Mouse (Mus musculus) myocyte (in vitro differentiated cells): ENCODE measurements around the gene Trappc10. TPM values are rescaled to one million over a fixed set of nuclear protein-coding genes. Genes with fewer than 3 reads are reported as not detected.

Experiments used
- H3K27me3 ChIP-seq: one replicate; pipeline ENCODE4 v1.6.1; 2011; ENCODE audit not compliant: control insufficient read depth, insufficient read depth, insufficient read length
- H3K36me3 ChIP-seq: one replicate; pipeline ENCODE4 v1.6.1; 2011; ENCODE audit not compliant: control insufficient read depth, insufficient read depth
- H3K4me2 ChIP-seq: one replicate; pipeline ENCODE4 v1.6.1; 2011; ENCODE audit warnings: low read depth, control low read depth
- H3K4me3 ChIP-seq: one replicate; pipeline ENCODE4 v1.5.1; 2011; ENCODE audit warnings: mild to moderate bottlenecking, control low read depth, moderate library complexity
- H3K79me2 ChIP-seq: one replicate; pipeline ENCODE4 v1.6.1; 2011; ENCODE audit not compliant: control insufficient read depth, insufficient read depth
- H3ac ChIP-seq: one replicate; pipeline ENCODE4 v1.6.1; 2011; ENCODE audit not compliant: control insufficient read depth, insufficient read length
- CEBPB ChIP-seq: IDR thresholded peaks from 2 replicates; pipeline ENCODE4 v1.6.1; 2011; ENCODE audit warnings: mild to moderate bottlenecking, moderate library complexity; ENCODE audit not compliant: poor library complexity, insufficient read depth, severe bottlenecking
- E2F4 ChIP-seq: IDR thresholded peaks from one replicate; pipeline ENCODE4 v1.6.1; 2011; ENCODE audit warnings: mild to moderate bottlenecking, control low read depth, moderate library complexity; ENCODE audit not compliant: insufficient read depth
- MAX ChIP-seq: IDR thresholded peaks from one replicate; pipeline ENCODE4 v1.6.1; 2011; ENCODE audit warnings: low read depth, mild to moderate bottlenecking, control low read depth
- MYOD1 ChIP-seq, 3 experiments: IDR thresholded peaks; one replicate each; pipeline ENCODE4 v1.6.1; 2011; ENCODE audit warnings: control low read depth in 2 of 3, low read depth in 2 of 3, mild to moderate bottlenecking in 2 of 3, moderate library complexity in 1 of 3; ENCODE audit not compliant: insufficient read length in 2 of 3, control insufficient read depth in 1 of 3
- MYOG ChIP-seq, 3 experiments: IDR thresholded peaks; one replicate each; pipeline ENCODE4 v1.6.1; 2011; ENCODE audit warnings: control low read depth in 2 of 3, low read depth in 2 of 3, mild to moderate bottlenecking in 2 of 3; ENCODE audit not compliant: insufficient read length in 2 of 3, control insufficient read depth in 1 of 3, insufficient read depth in 1 of 3
- POLR2A ChIP-seq: IDR thresholded peaks from one replicate; pipeline ENCODE4 v1.6.1; 2011; ENCODE audit warnings: low read depth, mild to moderate bottlenecking, control low read depth, moderate library complexity; ENCODE audit not compliant: insufficient read length
- POLR2AphosphoS2 ChIP-seq: IDR thresholded peaks from one replicate; pipeline ENCODE4 v1.6.1; 2011; ENCODE audit warnings: low read depth, control low read depth; ENCODE audit not compliant: insufficient read length
- REST ChIP-seq: IDR thresholded peaks from one replicate; pipeline ENCODE4 v1.6.1; 2011; ENCODE audit warnings: mild to moderate bottlenecking, control low read depth, moderate library complexity; ENCODE audit not compliant: insufficient read depth, insufficient read length
- SRF ChIP-seq: IDR thresholded peaks from one replicate; pipeline ENCODE4 v1.6.1; 2011; ENCODE audit warnings: low read depth; ENCODE audit not compliant: control insufficient read depth, insufficient read length
- TCF12 ChIP-seq: IDR thresholded peaks from one replicate; pipeline ENCODE4 v1.6.1; 2011; ENCODE audit warnings: mild to moderate bottlenecking, control low read depth; ENCODE audit not compliant: poor library complexity, insufficient read depth, severe bottlenecking
- TCF3 ChIP-seq: IDR thresholded peaks from one replicate; pipeline ENCODE4 v1.6.1; 2011; ENCODE audit warnings: low read depth, control low read depth; ENCODE audit not compliant: insufficient read length
- USF1 ChIP-seq: IDR thresholded peaks from one replicate; pipeline ENCODE4 v1.6.1; 2011; ENCODE audit warnings: low read depth, mild to moderate bottlenecking, control low read depth, moderate library complexity
- polyA plus RNA-seq: library from polyadenylated mRNA; unstranded; fragments of >200 nt; fragmentation: generic; extraction: Trizol; gene quantifications from one replicate; pipeline ENCODE4 v1.2.1, GENCODE M21; 2012; ENCODE audit warnings: missing spikeins

The Trappc10 gene
- polyA plus RNA-seq, 1 experiment = 24.6 TPM

DNA sequence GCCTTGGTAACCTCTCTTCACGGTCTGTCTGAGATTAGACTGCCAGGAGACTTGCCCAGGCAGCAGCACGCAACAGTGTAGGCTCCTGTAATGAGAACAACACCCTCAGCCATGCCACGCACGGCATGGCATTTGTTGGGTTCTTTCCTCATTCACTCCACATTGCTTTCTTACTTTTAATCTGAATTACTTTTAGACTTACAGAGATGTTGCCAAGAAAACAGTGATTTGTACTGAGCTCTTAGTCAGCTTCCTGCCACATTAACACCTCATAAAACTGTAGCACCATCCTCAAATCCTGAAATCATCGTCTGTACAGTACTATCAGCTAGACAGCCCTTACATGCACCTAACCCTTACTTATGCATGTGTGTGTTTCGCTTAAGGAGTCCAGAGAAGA is 25.9 kb downstream of the Trappc10 start:
- peaks cover 18% of the 10 kb centered on the region for H3K36me3 ChIP-seq
- TF ChIP-seq E2F4 = no peak
- no peak for TF ChIP-seq MYOG (IDR thresholded peaks at IDR 0.05; ENCODE audit: control insufficient read depth in 1 of 3, insufficient read depth in 1 of 3, insufficient read length in 2 of 3, low read depth in 2 of 3)
- TF ChIP-seq USF1 = no peak
- TF ChIP-seq TCF3 = no peak
- no peak for TF ChIP-seq MYOD1 (IDR thresholded peaks at IDR 0.05; ENCODE audit: control insufficient read depth in 1 of 3, insufficient read length in 2 of 3, low read depth in 2 of 3)
- TF ChIP-seq CEBPB = no peak
- no peak for TF ChIP-seq REST
- TF ChIP-seq POLR2AphosphoS2 = no peak
- TF ChIP-seq POLR2A = no peak
- no peak for TF ChIP-seq MAX
- no peak for TF ChIP-seq SRF
- TF ChIP-seq TCF12 = no peak

DNA sequence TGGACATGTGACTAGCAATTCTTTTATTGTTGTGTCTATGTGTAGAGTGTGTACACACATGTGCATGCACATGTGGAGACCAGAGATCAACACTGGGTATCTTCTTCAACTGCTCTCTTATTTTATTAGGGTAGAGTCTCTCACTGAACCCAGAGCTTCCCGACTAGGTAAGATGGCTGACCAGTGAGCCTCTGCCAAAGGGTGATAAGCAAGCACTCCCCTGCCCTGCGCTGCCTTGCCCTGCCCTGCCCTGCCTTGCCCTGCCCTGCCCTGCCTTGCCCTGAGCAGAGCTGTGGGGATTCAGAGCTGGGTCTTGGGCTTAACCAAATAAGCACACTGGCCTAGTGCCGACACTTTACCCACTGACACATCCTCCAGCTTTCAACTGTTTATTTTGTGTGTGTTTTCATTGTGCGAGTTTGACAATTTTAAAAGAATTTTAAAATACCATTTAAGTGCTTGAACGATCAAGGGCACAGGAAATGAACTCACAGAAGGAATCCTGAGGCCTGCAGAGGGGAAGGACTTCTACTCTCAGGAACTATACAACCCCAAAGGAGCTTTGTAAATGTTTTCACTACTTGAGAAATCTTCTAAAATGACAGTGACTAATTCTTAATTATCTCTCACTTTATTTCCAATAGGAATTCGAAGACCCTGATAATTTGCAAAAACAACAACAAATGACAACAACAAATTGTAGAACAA is 27.9 kb downstream of the Trappc10 start:
- Histone ChIP-seq H3K27me3 (no peaks in the 10 kb centered on the region), H3K79me2 (no peaks in the 10 kb centered on the region), H3ac (no peak overlapping the region), H3K4me3 (no peak overlapping the region), H3K36me3 (peaks cover 16% of the 10 kb centered on the region), H3K4me2 (no peak overlapping the region)
- no peak for TF ChIP-seq MYOG (IDR thresholded peaks at IDR 0.05; ENCODE audit: control insufficient read depth in 1 of 3, insufficient read depth in 1 of 3, insufficient read length in 2 of 3, low read depth in 2 of 3)

More for the DNA sequence above, 25.9 kb downstream of the Trappc10 start:
- H3K27me3 ChIP-seq = no peaks in the 10 kb centered on the region
- no peak overlapping the region for H3ac ChIP-seq
- H3K4me3 ChIP-seq = no peak overlapping the region
- H3K79me2 ChIP-seq = no peaks in the 10 kb centered on the region
- no peak overlapping the region for H3K4me2 ChIP-seq

DNA sequence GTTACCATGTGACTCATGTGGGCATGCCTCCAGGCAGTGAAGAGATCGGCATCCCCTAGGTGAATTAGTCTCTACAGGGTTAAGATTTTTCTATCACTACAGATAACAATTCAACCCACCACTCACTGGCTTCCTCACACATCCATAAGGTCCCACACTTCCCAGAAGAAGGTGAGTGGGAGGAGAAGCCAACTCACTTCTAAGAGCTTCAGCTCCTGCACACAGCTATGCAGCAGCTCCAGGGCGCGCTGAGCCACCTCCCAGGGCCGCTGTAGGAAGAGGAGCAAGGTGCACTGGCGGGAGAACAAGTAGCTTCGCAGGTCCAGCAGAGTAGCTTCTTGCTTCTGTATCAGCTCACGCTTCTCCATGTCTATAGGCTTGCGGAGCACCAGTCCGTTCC is 30.1 kb downstream of the Trappc10 start:
- H3K4me3 ChIP-seq = no peak overlapping the region
- H3K79me2 ChIP-seq = no peaks in the 10 kb centered on the region
- TF ChIP-seq POLR2AphosphoS2 = no peak
- no peak for TF ChIP-seq TCF3
- no peak for TF ChIP-seq TCF12
- TF ChIP-seq USF1 = no peak
- TF ChIP-seq CEBPB = no peak
- TF ChIP-seq MYOD1 (IDR thresholded peaks at IDR 0.05; ENCODE audit: control insufficient read depth in 1 of 3, insufficient read length in 2 of 3, low read depth in 2 of 3) = no peak
- no peak for TF ChIP-seq SRF
- TF ChIP-seq POLR2A = no peak
- TF ChIP-seq MYOG (IDR thresholded peaks at IDR 0.05; ENCODE audit: control insufficient read depth in 1 of 3, insufficient read depth in 1 of 3, insufficient read length in 2 of 3, low read depth in 2 of 3) = no peak
- no peak for TF ChIP-seq MAX
- no peak for TF ChIP-seq E2F4
- TF ChIP-seq REST = no peak
- H3K27me3 ChIP-seq = no peaks in the 10 kb centered on the region
- no peak overlapping the region for H3K4me2 ChIP-seq
- peaks cover 3% of the 10 kb centered on the region for H3K36me3 ChIP-seq
- no peak overlapping the region for H3ac ChIP-seq

DNA sequence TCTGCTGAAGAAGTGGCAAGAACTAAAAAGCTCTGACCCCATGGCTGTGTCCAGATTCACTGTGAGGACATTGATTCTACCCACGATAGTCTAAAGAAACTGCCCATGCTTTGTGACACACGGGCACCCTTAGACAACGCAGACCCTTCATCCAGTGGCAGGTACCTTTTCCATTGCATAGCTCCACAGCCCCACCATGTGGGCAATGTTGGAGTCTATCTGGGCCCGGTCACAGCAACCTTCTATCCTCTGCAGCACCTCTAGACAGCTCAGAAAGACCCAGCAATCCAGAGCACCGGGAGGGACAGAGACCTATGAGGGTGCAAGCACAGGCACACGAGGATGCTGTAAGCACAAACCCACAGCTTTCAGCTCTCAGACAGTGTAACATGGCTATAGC is 33.1 kb downstream of the Trappc10 start:
- Histone ChIP-seq H3K36me3 (peaks cover 18% of the 10 kb centered on the region), H3K79me2 (no peaks in the 10 kb centered on the region), H3K4me3 (no peak overlapping the region), H3K27me3 (no peaks in the 10 kb centered on the region), H3ac (no peak overlapping the region), H3K4me2 (no peak overlapping the region)
- no peak for TF ChIP-seq MAX

DNA sequence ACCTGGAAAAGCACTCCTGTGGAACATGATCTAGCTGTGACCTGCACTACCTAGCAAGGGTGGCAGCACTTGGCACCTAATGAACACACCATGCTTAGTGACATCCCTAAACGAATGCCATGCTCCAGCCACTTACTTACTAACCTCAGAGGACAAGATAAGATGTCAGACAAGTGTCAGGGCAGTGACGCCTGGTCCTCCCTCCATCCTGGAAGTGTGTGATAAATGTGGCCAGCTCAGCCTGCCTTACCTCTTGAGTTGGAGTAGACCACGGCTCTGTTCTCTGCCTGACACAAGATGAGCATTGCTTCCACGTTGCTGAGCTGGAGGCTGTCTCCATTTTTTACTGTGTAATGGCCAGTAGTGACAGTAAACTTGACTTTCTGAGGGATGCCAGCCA is 43.3 kb downstream of the Trappc10 start:
- Histone ChIP-seq H3K4me2 (no peak overlapping the region), H3K36me3 (peaks cover 22% of the 10 kb centered on the region), H3K4me3 (no peak overlapping the region), H3K27me3 (no peaks in the 10 kb centered on the region), H3K79me2 (no peaks in the 10 kb centered on the region), H3ac (no peak overlapping the region)
- TF ChIP-seq TCF3 (no peak), POLR2A (no peak), REST (no peak), CEBPB (no peak), USF1 (no peak), E2F4 (no peak), MYOD1 (IDR thresholded peaks at IDR 0.05; ENCODE audit: control insufficient read depth in 1 of 3, insufficient read length in 2 of 3, low read depth in 2 of 3) (no peak), POLR2AphosphoS2 (no peak), TCF12 (no peak), SRF (no peak), MAX (no peak), MYOG (IDR thresholded peaks at IDR 0.05; ENCODE audit: control insufficient read depth in 1 of 3, insufficient read depth in 1 of 3, insufficient read length in 2 of 3, low read depth in 2 of 3) (no peak)
